Mouse (Mus musculus): ENCODE results near the gene H2-M10.1.

- TF ChIP-seq HCFC1 (IDR thresholded peaks at IDR 0.05; ENCODE audit: borderline replicate concordance, insufficient read depth, low read length) (no peak), CHD2 (IDR thresholded peaks at IDR 0.05; ENCODE audit: low read depth, low read length) (no peak), MAFK (IDR thresholded peaks at IDR 0.05; ENCODE audit: insufficient read depth, low read depth, low read length) (no peak), ZC3H11A (IDR thresholded peaks at IDR 0.05; ENCODE audit: borderline replicate concordance, low read depth, low read length) (no peak), ZNF384 (IDR thresholded peaks at IDR 0.05; ENCODE audit: low read depth, low read length) (no peak)
Observed at GRCm38 (mm10) chr17:36314511-36314910, 11.4 kb downstream of the H2-M10.1 start.

Data from ES-E14 (cell line).